Mouse (Mus musculus): Measurements from ENCODE around the gene Tars2.

DNA sequence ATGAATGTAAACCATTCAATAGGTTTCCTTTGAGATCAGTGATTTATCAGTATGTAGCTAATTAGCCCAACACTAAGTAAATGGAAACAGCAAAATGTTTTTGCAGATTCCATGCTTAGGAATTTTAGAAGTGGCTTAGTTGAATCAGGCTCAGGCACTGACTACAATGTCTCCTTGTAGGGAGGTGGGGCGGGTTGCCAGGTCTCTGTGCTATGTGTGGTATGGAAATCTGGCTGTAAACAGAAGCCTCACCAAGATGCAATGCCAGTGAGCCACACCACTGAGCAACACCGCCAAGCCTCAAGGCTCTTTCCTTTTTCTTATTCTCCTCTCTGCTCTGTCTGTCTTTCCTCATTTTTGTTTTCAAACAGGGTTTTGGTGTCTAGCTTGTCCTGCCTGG is 31.1 kb downstream of the Tars2 start:
- TF ChIP-seq ZKSCAN1 (IDR thresholded peaks at IDR 0.05; ENCODE audit: borderline replicate concordance, low read depth, low read length) = no peak
- no peak for TF ChIP-seq ZMIZ1 (IDR thresholded peaks at IDR 0.05; ENCODE audit: low read depth, low read length)
- no peak for TF ChIP-seq EP300 (IDR thresholded peaks at IDR 0.05; ENCODE audit: low read length)

All from CH12.LX (cell line).